Mouse (Mus musculus) kidney, postnatal 25 days (tissue): Measurements from ENCODE around the gene Kdm2a.
A peak's percentile ranks its signal among the peaks of the same experiment; 100 is the strongest.

Experiments
- DNase-seq, 2 experiments: peaks; one replicate each; pipeline ENCODE4 v3.0.0; 2021; ENCODE audit warnings: mixed read lengths in 2 of 2

Gene Kdm2a

GRCm38 (mm10) chr19:4298322-4299121 is 99.6 kb downstream of the Kdm2a start:
- DNase-seq: peak in 1 of 2 experiments; percentile 31

GRCm38 (mm10) chr19:4297851-4298250 is 100.2 kb downstream of the Kdm2a start:
- DNase-seq: peak in 1 of 2 experiments; percentile 35

DNA sequence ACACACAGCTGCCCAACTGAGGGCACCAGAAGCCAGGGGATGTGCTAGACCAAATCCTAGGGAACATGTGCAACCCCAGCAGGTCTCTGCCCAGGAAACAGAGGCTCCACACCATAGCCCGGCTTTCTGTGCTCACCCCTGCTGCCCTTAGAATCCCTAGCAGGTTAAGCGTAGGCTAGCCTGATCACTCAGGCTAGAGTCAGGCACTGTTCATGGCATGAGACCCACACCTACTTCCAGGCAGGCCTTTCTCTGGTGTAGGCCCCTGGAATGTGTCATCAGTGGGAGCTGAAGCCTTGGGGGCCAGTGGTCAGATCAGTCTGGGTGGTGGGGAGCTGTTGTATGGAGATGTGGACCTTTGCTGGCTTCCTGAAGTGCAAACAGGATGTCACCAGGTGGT is 101.5 kb downstream of the Kdm2a start:
- DNase-seq: peak in 1 of 2 experiments; percentile 31

GRCm38 (mm10) chr19:4295391-4295790 is 102.7 kb downstream of the Kdm2a start:
- DNase-seq: no peak

DNA sequence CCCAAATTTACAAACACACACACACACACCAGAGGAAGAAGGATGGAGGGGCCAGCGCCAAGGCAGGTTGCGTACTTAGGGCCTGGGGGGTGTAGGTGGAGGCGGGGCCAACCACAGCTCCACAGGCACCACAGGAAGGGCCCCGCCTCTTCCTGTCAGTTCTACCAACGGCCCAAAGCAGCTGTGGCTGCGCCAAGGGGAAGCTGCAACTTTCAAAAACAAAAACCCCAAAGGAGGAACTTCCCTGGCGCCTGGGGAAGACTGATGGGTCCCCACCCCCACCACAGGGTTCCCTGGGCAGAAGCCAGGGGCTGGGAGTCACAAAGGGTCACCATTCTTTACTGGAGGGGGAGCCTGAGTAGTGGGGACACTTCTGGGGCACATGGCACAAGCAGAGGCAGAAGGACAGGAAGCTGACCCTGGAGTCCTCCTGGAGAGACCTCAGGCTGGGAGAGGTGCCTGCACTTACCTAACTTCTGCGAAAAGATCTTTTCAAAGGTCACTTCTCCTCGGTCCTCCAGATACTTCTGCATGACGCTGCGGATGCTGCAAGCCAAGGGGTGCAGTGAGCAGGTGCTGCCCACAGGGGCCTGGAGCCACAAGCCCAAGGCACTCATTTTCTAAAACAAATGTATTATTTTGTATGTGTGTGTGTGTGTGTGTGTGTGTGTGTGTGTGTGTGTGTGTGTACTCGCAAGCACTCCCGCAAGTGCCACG is 103.5 kb downstream of the Kdm2a start:
- DNase-seq: peak; percentile 70 to 88

DNA sequence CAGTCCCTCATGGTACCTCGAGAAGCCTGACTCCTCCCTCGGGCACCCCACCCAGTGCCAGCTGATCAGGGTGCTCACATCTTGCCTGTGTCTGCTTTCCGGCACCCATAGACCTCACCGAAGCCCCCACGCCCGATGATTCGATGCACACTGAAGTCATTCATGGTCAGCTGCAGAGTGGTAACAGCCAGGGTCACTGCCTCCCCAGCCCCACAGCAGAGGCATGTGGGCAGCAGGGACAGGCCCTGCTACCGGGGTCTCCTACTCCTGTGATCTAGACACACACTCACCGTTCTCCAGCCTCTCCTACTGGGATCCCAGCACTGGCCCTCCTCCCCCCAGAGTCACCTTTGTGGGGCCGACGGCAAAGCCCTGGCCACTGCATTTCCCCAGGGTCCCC is 106.9 kb downstream of the Kdm2a start:
- peak in 1 of 2 experiments; percentile 35 for DNase-seq

GRCm38 (mm10) chr19:4290749-4291148 is 107.3 kb downstream of the Kdm2a start:
- peak in 1 of 2 experiments; percentile 32 for DNase-seq

DNA sequence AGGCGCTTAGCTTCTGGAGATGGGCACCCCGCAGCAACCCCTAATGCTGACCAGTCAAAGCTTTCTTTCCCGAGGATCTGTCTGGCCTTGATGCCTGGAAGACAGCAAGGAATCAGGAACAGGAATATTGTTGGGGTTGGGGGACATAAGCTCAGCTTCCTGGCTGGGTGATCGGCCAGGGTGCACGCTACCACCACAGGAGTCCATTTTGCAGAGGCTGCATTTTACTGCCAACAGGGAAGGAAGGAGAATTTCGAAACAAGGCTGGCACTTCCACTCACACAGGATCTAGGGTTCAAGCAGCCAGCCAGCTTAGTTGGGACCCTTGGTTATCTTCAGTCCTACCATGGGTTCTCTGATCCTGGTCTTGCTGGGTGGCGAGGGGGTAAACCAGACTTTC is 114.4 kb downstream of the Kdm2a start:
- no peak for DNase-seq

DNA sequence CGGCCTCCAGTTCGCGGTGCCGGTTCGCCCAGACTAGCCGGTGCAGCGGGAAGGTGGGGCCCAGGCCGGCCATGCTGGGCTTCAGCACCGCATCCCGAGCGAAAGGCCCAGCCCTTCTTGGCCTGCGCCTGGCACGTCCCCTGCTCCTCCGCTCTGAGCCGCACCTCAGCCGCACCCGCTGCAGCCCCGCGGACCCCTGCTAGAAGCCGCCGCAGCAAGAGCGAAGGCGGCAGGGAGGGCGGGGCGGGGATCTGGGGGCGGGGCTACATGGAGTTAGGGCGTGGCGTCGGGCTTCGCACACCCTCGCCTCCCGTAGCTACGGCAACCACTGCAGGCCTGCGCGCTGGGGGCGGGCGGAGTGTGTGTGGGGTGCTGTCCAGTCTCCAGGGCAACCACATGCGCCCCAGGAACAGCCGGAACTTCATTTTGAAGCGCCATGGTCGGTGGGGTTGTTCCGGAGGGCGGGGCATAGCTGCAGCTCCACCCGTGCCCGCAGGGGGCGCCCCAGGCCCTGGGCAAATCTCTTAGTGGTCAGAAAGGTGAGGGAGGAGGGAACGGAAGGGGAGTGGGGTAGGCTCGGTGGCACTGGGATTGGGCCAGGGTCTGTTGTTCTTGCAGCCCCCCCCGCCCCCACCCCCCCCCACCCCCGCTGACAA is 115.1 kb downstream of the Kdm2a start, which contains the start of gene Ankrd13d:
Ankrd13d (minus strand) TSS at position 240 of the 656 bp plus-strand sequence.
- DNase-seq: peak; percentile 79 to 92

GRCm38 (mm10) chr19:4280425-4280824 is 117.7 kb downstream of the Kdm2a start:
- DNase-seq: no peak

DNA sequence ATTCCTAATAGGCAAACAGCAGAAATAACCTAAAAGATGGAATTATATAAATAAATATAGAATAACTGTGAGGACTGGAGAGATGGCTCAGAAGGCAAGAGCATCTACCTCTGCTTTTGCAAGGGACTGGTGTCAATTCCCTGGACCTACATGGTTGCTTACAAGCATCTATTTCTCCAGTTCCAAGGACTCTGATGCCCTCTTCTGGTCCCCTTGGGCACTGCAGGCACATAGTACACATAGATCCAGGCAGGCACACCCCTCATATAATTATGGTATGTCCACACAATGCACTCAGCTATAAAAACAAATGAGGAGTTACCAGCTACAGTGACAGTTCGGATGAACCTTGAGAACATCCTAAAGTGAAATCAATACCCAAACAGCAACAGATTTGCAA is 118.6 kb downstream of the Kdm2a start:
- no peak for DNase-seq

GRCm38 (mm10) chr19:4270972-4271371 is 127.1 kb downstream of the Kdm2a start:
- no peak for DNase-seq

GRCm38 (mm10) chr19:4270187-4270586 is 127.9 kb downstream of the Kdm2a start:
- no peak for DNase-seq

DNA sequence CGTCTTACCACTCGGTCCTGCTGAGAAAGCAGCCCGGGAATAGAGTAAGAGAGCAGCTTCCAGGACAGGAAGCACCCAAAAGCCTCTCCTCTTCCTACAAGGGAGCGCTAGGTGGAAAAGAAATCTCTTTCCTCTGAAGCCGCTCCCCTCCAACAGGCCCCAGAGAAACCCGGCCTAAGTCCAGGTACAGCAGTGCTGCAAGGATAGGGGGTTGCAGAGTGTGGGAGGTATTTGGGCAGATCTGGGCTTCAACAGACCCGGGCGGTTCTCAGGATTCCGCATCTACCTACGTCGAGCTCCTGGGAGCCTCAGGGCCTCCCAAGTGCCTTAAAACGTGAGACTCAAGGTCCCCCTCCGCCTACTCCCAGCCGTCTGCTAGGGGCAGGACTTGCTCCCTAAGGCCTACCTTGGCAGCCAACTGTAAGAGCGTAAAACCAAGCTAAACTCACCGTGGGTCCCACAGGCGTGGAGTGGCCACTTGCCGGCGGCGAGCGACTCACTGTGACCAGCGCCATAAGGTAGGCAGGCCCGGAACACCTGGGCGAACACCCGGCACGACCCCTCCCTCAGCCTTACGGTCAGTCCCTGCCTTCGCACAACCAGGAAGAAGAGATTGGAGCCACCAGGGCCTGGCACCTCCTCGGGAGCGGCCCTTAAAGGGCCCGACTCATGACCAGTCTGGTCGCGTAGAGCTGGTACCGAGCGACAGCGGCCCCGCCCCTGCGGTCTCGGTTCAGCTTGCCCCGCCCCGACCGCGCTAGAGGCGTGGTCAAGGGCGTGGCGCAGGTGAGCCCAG is 129.3 kb downstream of the Kdm2a start, which contains the start of gene Ssh3:
Ssh3 (minus strand) TSS at position 615 of the 796 bp plus-strand sequence.
- peak; percentile 87 to 95 for DNase-seq

- no peak for DNase-seq
These were observed 132.1 kb downstream of the Kdm2a start for GRCm38 (mm10) chr19:4265956-4266355.
